27 mouse cellular contexts compared by ENCODE assay signal in the genomic region with DNA sequence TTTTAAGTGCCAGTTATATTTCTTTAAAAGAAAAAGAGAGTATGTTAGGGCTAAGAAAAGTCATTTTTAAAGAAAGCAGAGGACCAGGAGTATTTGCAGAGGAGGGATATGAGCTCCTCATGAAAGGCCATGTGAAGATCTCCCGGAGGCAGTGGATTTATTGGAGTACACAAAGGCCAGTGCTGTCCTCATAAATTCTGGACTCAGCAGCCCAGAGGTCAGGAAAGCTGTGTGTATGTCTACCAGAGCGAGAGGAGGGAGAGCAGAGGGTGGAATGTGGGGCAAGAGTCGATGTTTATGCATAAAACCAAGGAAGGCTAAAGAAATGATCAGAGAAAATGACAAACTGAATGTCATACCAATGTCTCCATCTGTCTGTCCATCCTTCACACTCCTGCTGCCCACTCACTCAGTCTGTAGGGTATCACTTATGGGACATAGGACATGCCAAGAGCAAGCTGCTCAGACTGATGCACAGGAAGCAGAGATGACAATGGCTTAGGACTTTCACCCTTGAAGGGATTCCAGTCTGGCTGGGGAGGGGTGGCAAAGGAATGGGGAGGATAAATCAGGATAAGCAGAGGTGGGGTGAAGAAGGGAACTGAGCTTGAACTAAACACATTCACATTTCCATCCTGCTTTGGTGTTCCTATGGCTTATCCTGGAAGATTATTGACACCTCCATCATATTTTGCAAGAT.
A peak's percentile ranks its signal among the peaks of the same experiment; 100 is the strongest.
DNase-seq lines count a peak whose midpoint lies in the region; ATAC-seq and TF ChIP-seq lines count a peak whose summit lies in the region.
"Had no signal": no experiment of that assay in that cellular context is flagged by ENCODE, and none has a peak within 500 bp of the region (broad histone marks: within the 10 kb centered on the region; RNA-seq: fewer than 3 reads in every experiment).

No protein-coding gene starts in this region.

- 18% methylated on average over 3 of the region's 3 CpGs for WGBS in neural tube, embryonic 15.5 days
- WGBS in intestine, postnatal 0 days, result 55% methylated on average over 3 of the region's 3 CpGs

- no peak overlapping the region for H3K9ac ChIP-seq in neural tube, embryonic 15.5 days (replicated peaks)
- no peak overlapping the region for H3K9ac ChIP-seq in intestine, postnatal 0 days (ENCODE audit: low read depth, low read length)
- H3K9ac ChIP-seq: forebrain, embryonic 13.5 days; hindbrain, embryonic 15.5 days; limb, embryonic 12.5 days; liver, embryonic 15.5 days; lung, embryonic 14.5 days; neural tube, embryonic 13.5 days had no signal

- ATAC-seq in neural tube, embryonic 15.5 days (ENCODE audit: low FRiP score), result no peak
- no peak for ATAC-seq in intestine, postnatal 0 days
- ATAC-seq: CD4-positive, CD25-positive, alpha-beta regulatory T cell, adult 4 months; forebrain, embryonic 13.5 days; inflammation-experienced regulatory T-cells, adult 6 months; midbrain, embryonic 16.5 days had no signal

- no peaks in the 10 kb centered on the region for H3K36me3 ChIP-seq in neural tube, embryonic 15.5 days
- no peaks in the 10 kb centered on the region for H3K36me3 ChIP-seq in intestine, postnatal 0 days (ENCODE audit: control insufficient read depth, insufficient read depth)
- H3K36me3 ChIP-seq: hindbrain, embryonic 10.5 days; hindbrain, embryonic 15.5 days; limb, embryonic 12.5 days; liver, embryonic 15.5 days; neural tube, embryonic 13.5 days had no signal

- H3K4me3 ChIP-seq in neural tube, embryonic 15.5 days (replicated peaks), result no peak overlapping the region
- H3K4me3 ChIP-seq in intestine, postnatal 0 days (ENCODE audit: low read depth, low read length), result no peak overlapping the region
- H3K4me3 ChIP-seq: forebrain, embryonic 13.5 days; hindbrain, embryonic 10.5 days; hindbrain, embryonic 15.5 days; limb, embryonic 12.5 days; liver, embryonic 15.5 days; myocyte; neural tube, embryonic 13.5 days had no signal

- H3K4me2 ChIP-seq in neural tube, embryonic 15.5 days, result no peak overlapping the region
- no peak overlapping the region for H3K4me2 ChIP-seq in intestine, postnatal 0 days (replicated peaks; ENCODE audit: low read depth)
- H3K4me2 ChIP-seq: forebrain, embryonic 13.5 days; hindbrain, embryonic 15.5 days; limb, embryonic 12.5 days; liver, embryonic 15.5 days; lung, embryonic 14.5 days; midbrain, embryonic 11.5 days; neural tube, embryonic 13.5 days had no signal

- peak; percentile 34 for DNase-seq in neural tube, embryonic 10.5 days (ENCODE audit: extremely low spot score, low spot score)
- DNase-seq in embryo, embryonic 9.5 days (ENCODE audit: extremely low spot score), result peak; percentile 6
- peak; percentile 40 for DNase-seq in kidney, postnatal 14 days
- no peak for DNase-seq in lung, postnatal 14 days
- no peak for DNase-seq in cerebellum, postnatal 4 days (ENCODE audit: low spot score in 2 of 2)
- DNase-seq: adrenal gland, adult 2 months; adrenal gland, postnatal 36 days; cerebellum, adult 18-20 months; cerebellum, postnatal 25 days; gastrocnemius, postnatal 10 days; heart, postnatal 14 days; lung, embryonic 14.5 days; retina, postnatal 1 day; thymus, postnatal 4 days had no signal

- no peak for TF ChIP-seq CTCF in intestine, postnatal 0 days (IDR thresholded peaks at IDR 0.05; ENCODE audit: low read depth)

- no peak overlapping the region for H3K27ac ChIP-seq in neural tube, embryonic 15.5 days (replicated peaks)
- no peak overlapping the region for H3K27ac ChIP-seq in intestine, postnatal 0 days (ENCODE audit: low read depth, low read length)
- H3K27ac ChIP-seq: forebrain, embryonic 13.5 days; hindbrain, embryonic 10.5 days; hindbrain, embryonic 15.5 days; limb, embryonic 12.5 days; liver, embryonic 15.5 days; neural tube, embryonic 13.5 days had no signal

- no peaks in the 10 kb centered on the region for H3K27me3 ChIP-seq in neural tube, embryonic 15.5 days (replicated peaks)
- no peaks in the 10 kb centered on the region for H3K27me3 ChIP-seq in intestine, postnatal 0 days (replicated peaks; ENCODE audit: control insufficient read depth, insufficient read depth, low read length)
- H3K27me3 ChIP-seq: forebrain, embryonic 13.5 days; hindbrain, embryonic 15.5 days; limb, embryonic 12.5 days; liver, embryonic 15.5 days; neural tube, embryonic 13.5 days had no signal

- H3K9me3 ChIP-seq in neural tube, embryonic 15.5 days (replicated peaks), result no peaks in the 10 kb centered on the region
- no peaks in the 10 kb centered on the region for H3K9me3 ChIP-seq in intestine, postnatal 0 days (ENCODE audit: control insufficient read depth)
- H3K9me3 ChIP-seq: forebrain, embryonic 13.5 days; hindbrain, embryonic 10.5 days; hindbrain, embryonic 15.5 days; limb, embryonic 12.5 days; liver, embryonic 15.5 days; neural tube, embryonic 13.5 days had no signal

- H3K4me1 ChIP-seq in neural tube, embryonic 15.5 days, result no peaks in the 10 kb centered on the region
- H3K4me1 ChIP-seq in intestine, postnatal 0 days (replicated peaks; ENCODE audit: control insufficient read depth, insufficient read depth, low read length), result no peaks in the 10 kb centered on the region
- H3K4me1 ChIP-seq: forebrain, embryonic 13.5 days; hindbrain, embryonic 10.5 days; hindbrain, embryonic 15.5 days; liver, embryonic 15.5 days; neural tube, embryonic 13.5 days had no signal

Comparison
In these comparisons a context has a peak if more than half of its experiments do, and no peak if none do; other contexts are left out.
1. DNase-seq: peak in neural tube, embryonic 10.5 days (single experiment), embryo, embryonic 9.5 days (single experiment) and kidney, postnatal 14 days (single experiment); none in lung, postnatal 14 days (single experiment) and cerebellum, postnatal 4 days (0 of 2).